Mouse (Mus musculus) myocyte (in vitro differentiated cells): ENCODE measurements at regions not wholly inside any gene's neighbourhood (a gene's known extent, or its start where the extent isn't known, plus 50 kb on each side); places are given as distances from the start of the nearest gene placed in this dataset.

Source experiments
- CEBPB ChIP-seq: IDR thresholded peaks from 2 replicates; pipeline ENCODE4 v1.6.1; 2011; ENCODE audit warnings: mild to moderate bottlenecking, moderate library complexity; ENCODE audit not compliant: poor library complexity, insufficient read depth, severe bottlenecking
- E2F4 ChIP-seq: IDR thresholded peaks from one replicate; pipeline ENCODE4 v1.6.1; 2011; ENCODE audit warnings: mild to moderate bottlenecking, control low read depth, moderate library complexity; ENCODE audit not compliant: insufficient read depth
- MAX ChIP-seq: IDR thresholded peaks from one replicate; pipeline ENCODE4 v1.6.1; 2011; ENCODE audit warnings: low read depth, mild to moderate bottlenecking, control low read depth
- MYOD1 ChIP-seq, 3 experiments: IDR thresholded peaks; one replicate each; pipeline ENCODE4 v1.6.1; 2011; ENCODE audit warnings: control low read depth in 2 of 3, low read depth in 2 of 3, mild to moderate bottlenecking in 2 of 3, moderate library complexity in 1 of 3; ENCODE audit not compliant: insufficient read length in 2 of 3, control insufficient read depth in 1 of 3
- MYOG ChIP-seq, 3 experiments: IDR thresholded peaks; one replicate each; pipeline ENCODE4 v1.6.1; 2011; ENCODE audit warnings: control low read depth in 2 of 3, low read depth in 2 of 3, mild to moderate bottlenecking in 2 of 3; ENCODE audit not compliant: insufficient read length in 2 of 3, control insufficient read depth in 1 of 3, insufficient read depth in 1 of 3
- POLR2A ChIP-seq: IDR thresholded peaks from one replicate; pipeline ENCODE4 v1.6.1; 2011; ENCODE audit warnings: low read depth, mild to moderate bottlenecking, control low read depth, moderate library complexity; ENCODE audit not compliant: insufficient read length
- POLR2AphosphoS2 ChIP-seq: IDR thresholded peaks from one replicate; pipeline ENCODE4 v1.6.1; 2011; ENCODE audit warnings: low read depth, control low read depth; ENCODE audit not compliant: insufficient read length
- REST ChIP-seq: IDR thresholded peaks from one replicate; pipeline ENCODE4 v1.6.1; 2011; ENCODE audit warnings: mild to moderate bottlenecking, control low read depth, moderate library complexity; ENCODE audit not compliant: insufficient read depth, insufficient read length
- SRF ChIP-seq: IDR thresholded peaks from one replicate; pipeline ENCODE4 v1.6.1; 2011; ENCODE audit warnings: low read depth; ENCODE audit not compliant: control insufficient read depth, insufficient read length
- TCF12 ChIP-seq: IDR thresholded peaks from one replicate; pipeline ENCODE4 v1.6.1; 2011; ENCODE audit warnings: mild to moderate bottlenecking, control low read depth; ENCODE audit not compliant: poor library complexity, insufficient read depth, severe bottlenecking
- TCF3 ChIP-seq: IDR thresholded peaks from one replicate; pipeline ENCODE4 v1.6.1; 2011; ENCODE audit warnings: low read depth, control low read depth; ENCODE audit not compliant: insufficient read length
- USF1 ChIP-seq: IDR thresholded peaks from one replicate; pipeline ENCODE4 v1.6.1; 2011; ENCODE audit warnings: low read depth, mild to moderate bottlenecking, control low read depth, moderate library complexity

GRCm38 (mm10) chr13:82295834-82296233, 513.0 kb downstream of the Cetn3 start:
- no peak for TF ChIP-seq CEBPB
- TF ChIP-seq TCF12: no peak
- TF ChIP-seq POLR2A: no peak
- TF ChIP-seq POLR2AphosphoS2: no peak
- TF ChIP-seq USF1: no peak
- no peak for TF ChIP-seq MYOD1 (IDR thresholded peaks at IDR 0.05; ENCODE audit: control insufficient read depth in 1 of 3, insufficient read length in 2 of 3, low read depth in 2 of 3)
- no peak for TF ChIP-seq E2F4
- no peak for TF ChIP-seq SRF
- TF ChIP-seq MAX: no peak
- no peak for TF ChIP-seq MYOG (IDR thresholded peaks at IDR 0.05; ENCODE audit: control insufficient read depth in 1 of 3, insufficient read depth in 1 of 3, insufficient read length in 2 of 3, low read depth in 2 of 3)
- TF ChIP-seq REST: no peak
- no peak for TF ChIP-seq TCF3
